Mouse (Mus musculus) heart, postnatal 0 days (tissue): ENCODE data around the gene Cpeb4. TPM values are rescaled to one million over a fixed set of nuclear protein-coding genes. Genes with fewer than 3 reads are reported as not detected.
A peak's percentile ranks its signal among the peaks of the same experiment; 100 is the strongest.

Experiments used
- ATAC-seq: fragments of 200-750 bp; cut with Nextera tagmentation; 2 replicates; pipeline ENCODE4 v1.8.0; 2017; ENCODE audit warnings: low read depth, moderate number of reproducible peaks, moderate library complexity; ENCODE audit not compliant: insufficient read depth
- DNase-seq: peaks from one replicate; pipeline ENCODE4 v3.0.0-alpha.2; 2016; ENCODE audit warnings: low spot score
- H3K27ac ChIP-seq: fragments of 300-500 bp; sonication (generic); 2 replicates; pipeline ENCODE4 v1.5.1; 2014; ENCODE audit warnings: low read depth, mild to moderate bottlenecking
- H3K27me3 ChIP-seq: fragments of 300-500 bp; sonication (generic); 2 replicates; pipeline ENCODE4 v1.6.1; 2014; ENCODE audit warnings: low read length, mixed read lengths; ENCODE audit not compliant: control insufficient read depth, insufficient read depth
- H3K36me3 ChIP-seq: fragments of 300-500 bp; sonication (generic); replicated peaks from 2 replicates; pipeline ENCODE4 v1.6.1; 2014; ENCODE audit warnings: low read length, mixed read lengths; ENCODE audit not compliant: control insufficient read depth, insufficient read depth
- H3K4me1 ChIP-seq: fragments of 300-500 bp; sonication (generic); 2 replicates; pipeline ENCODE4 v1.6.1; 2014; ENCODE audit warnings: antibody characterized with exemption; ENCODE audit not compliant: control insufficient read depth, insufficient read depth
- H3K4me2 ChIP-seq: fragments of 300-500 bp; sonication (generic); 2 replicates; pipeline ENCODE4 v1.6.1; 2014; ENCODE audit warnings: low read depth, mild to moderate bottlenecking, low read length, moderate library complexity
- H3K4me3 ChIP-seq: fragments of 300-500 bp; sonication (generic); 2 replicates; pipeline ENCODE4 v1.5.1; 2014; ENCODE audit warnings: low read depth, low read length
- H3K9ac ChIP-seq: fragments of 300-500 bp; sonication (generic); replicated peaks from 2 replicates; pipeline ENCODE4 v1.6.1; 2014; ENCODE audit warnings: low read depth, low read length, mixed read lengths
- H3K9me3 ChIP-seq: fragments of 300-500 bp; sonication (generic); replicated peaks from 2 replicates; pipeline ENCODE4 v1.6.1; 2016; ENCODE audit warnings: low read length; ENCODE audit not compliant: control insufficient read depth
- CTCF ChIP-seq: IDR thresholded peaks from 2 replicates; pipeline ENCODE4 v1.5.1; 2016; ENCODE audit warnings: antibody characterized with exemption, control low read depth, low read depth
- EP300 ChIP-seq: IDR thresholded peaks from 2 replicates; pipeline ENCODE4 v1.6.1; 2016; ENCODE audit warnings: antibody characterized with exemption, low read depth
- WGBS: fragments of 180-500 bp; shearing (Covaris S2); extraction: QIAGEN DNeasy Blood & Tissue Kit; methylation state at CpG from one replicate; pipeline ENCODE4 v1.1.7; 2014; 5-methylcytosine and 5-hydroxymethylcytosine counted together
- polyA plus RNA-seq: library from polyadenylated mRNA; unstranded; fragments of >200 nt; fragmentation: Nextera tagmentation; extraction: Ambion mirVana; gene quantifications from 2 replicates; pipeline ENCODE4 v1.2.1, GENCODE M21; 2015
- total RNA-seq: library from RNA; depleted of rRNA; stranded (reverse); fragments of >200 nt; gene quantifications from 2 replicates; pipeline ENCODE4 v1.2.3, GENCODE M21; 2014; ENCODE audit warnings: low replicate concordance

The Cpeb4 gene
- total and polyA plus RNA-seq, 2 experiments from 2014 or later, result 7.2 to 30.2 TPM

DNA sequence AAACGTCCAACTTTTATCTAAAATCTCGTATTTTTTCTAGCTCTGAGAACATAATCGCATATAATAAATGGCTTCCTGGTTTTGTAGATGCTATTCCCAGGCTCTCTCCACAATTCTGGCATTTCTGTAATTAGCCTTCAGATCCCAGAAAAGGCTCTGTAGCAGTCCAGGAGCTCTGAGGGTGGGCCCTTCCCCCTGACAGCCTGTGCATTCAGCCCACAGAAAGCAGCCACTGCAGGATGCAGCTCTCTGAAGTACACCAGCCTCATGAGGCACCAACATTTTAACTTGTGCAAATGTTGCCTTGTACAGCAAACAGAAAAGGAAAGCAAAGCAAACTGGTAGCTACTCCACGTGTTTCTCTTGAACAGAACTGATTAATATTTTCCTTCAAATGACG is 17.1 kb upstream of the Cpeb4 start:
- no peak for DNase-seq
- Histone ChIP-seq H3K27me3 (no peaks in the 10 kb centered on the region), H3K9me3 (no peaks in the 10 kb centered on the region), H3K36me3 (no peaks in the 10 kb centered on the region), H3K9ac (no peak overlapping the region), H3K4me2 (no peak overlapping the region), H3K4me3 (no peak overlapping the region), H3K4me1 (0 out of 2 replicates have a peak, but pooled peaks cover 7% of the 10 kb centered on the region), H3K27ac (no peak overlapping the region)
- TF ChIP-seq CTCF (no peak), EP300 (no peak)
- 68% methylated on average over 5 of the region's 5 CpGs for WGBS
- no peak for ATAC-seq

DNA sequence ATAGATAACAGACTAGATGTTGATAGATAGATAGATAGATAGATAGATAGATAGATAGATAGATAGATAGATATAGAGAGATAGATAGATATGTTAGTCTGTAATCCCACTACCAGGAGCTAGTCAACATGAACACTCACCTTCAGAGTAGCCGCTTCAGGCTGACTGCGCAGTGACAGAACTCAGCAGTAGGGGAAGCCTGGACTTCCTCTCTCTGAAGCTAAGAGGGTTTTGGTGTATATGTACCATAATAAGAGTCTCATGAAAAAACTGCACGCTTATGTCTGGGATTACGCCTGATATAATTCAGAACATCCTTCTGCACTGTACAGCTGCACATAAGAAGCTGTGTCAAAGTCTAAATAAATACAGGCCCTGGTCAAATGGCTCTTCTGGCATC is 14.5 kb upstream of the Cpeb4 start:
- H3K4me1 ChIP-seq, result no peaks in the 10 kb centered on the region
- no peaks in the 10 kb centered on the region for H3K27me3 ChIP-seq
- ATAC-seq, result no peak
- 88% methylated on average over 4 of the region's 4 CpGs for WGBS
- no peak for DNase-seq
- H3K27ac ChIP-seq, result no peak overlapping the region
- H3K9ac ChIP-seq, result no peak overlapping the region
- no peaks in the 10 kb centered on the region for H3K9me3 ChIP-seq
- H3K36me3 ChIP-seq, result no peaks in the 10 kb centered on the region
- no peak overlapping the region for H3K4me2 ChIP-seq
- no peak overlapping the region for H3K4me3 ChIP-seq
- TF ChIP-seq EP300, result no peak

GRCm38 (mm10) chr11:31861149-31861890 is 10.7 kb upstream of the Cpeb4 start:
- Histone ChIP-seq H3K9me3 (no peaks in the 10 kb centered on the region), H3K27ac (no peak overlapping the region), H3K4me3 (no peak overlapping the region), H3K4me2 (no peak overlapping the region), H3K9ac (no peak overlapping the region), H3K36me3 (no peaks in the 10 kb centered on the region), H3K4me1 (no peaks in the 10 kb centered on the region), H3K27me3 (no peaks in the 10 kb centered on the region)
- no peak for DNase-seq
- no peak for ATAC-seq
- no peak for TF ChIP-seq CTCF
- TF ChIP-seq EP300, result no peak
- WGBS, result 68% methylated on average over 6 of the region's 6 CpGs

DNA sequence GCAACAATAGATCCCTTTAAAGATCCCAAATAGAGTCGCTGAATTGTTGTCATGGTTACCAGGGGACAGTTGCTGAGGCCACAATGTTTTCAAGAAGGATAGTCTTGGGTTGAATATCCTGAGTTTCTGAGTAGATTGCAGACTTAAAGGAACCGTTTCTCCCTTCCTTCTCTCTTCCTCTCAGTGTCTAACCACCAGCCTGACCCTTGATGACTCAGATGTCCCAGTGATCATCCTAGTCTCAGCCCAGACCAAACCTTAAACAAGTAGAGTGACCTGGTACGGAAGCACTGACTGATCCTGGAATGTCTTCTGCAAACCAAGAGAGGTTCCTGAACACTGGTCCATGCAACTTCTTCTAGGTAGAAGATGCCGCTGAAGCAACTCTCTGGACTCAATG is 4.0 kb upstream of the Cpeb4 start:
- 66% methylated on average over 4 of the region's 4 CpGs for WGBS
- no peak overlapping the region for H3K4me3 ChIP-seq
- TF ChIP-seq CTCF (no peak), EP300 (no peak)
- no peaks in the 10 kb centered on the region for H3K4me1 ChIP-seq
- no peaks in the 10 kb centered on the region for H3K9me3 ChIP-seq
- no peaks in the 10 kb centered on the region for H3K27me3 ChIP-seq
- no peak overlapping the region for H3K4me2 ChIP-seq
- no peak overlapping the region for H3K9ac ChIP-seq
- H3K27ac ChIP-seq, result no peak overlapping the region
- no peak for ATAC-seq
- DNase-seq, result no peak
- no peaks in the 10 kb centered on the region for H3K36me3 ChIP-seq

GRCm38 (mm10) chr11:31870285-31871010 is 1.6 kb upstream of the Cpeb4 start:
- no peaks in the 10 kb centered on the region for H3K27me3 ChIP-seq
- WGBS, result under 1% methylated on average over 53 of the region's 53 CpGs
- H3K27ac ChIP-seq, result peak overlapping the region; percentile 90
- DNase-seq (peak; percentile 98), ATAC-seq (peak; percentile 100)
- peak overlapping the region; percentile 83 for H3K4me2 ChIP-seq
- TF ChIP-seq CTCF (no peak), EP300 (peak; percentile 24; the same call in 1 of the 2 replicates)
- H3K9me3 ChIP-seq, result no peaks in the 10 kb centered on the region
- peak overlapping the region; percentile 79 for H3K4me3 ChIP-seq
- peak overlapping the region; percentile 91 for H3K9ac ChIP-seq
- no peaks in the 10 kb centered on the region for H3K36me3 ChIP-seq
- peaks cover 4% of the 10 kb centered on the region; the same call in 1 of the 2 replicates for H3K4me1 ChIP-seq
